Mouse (Mus musculus) liver, adult 2 months (tissue): ENCODE data around the gene Zbtb20.

Source experiments
- CTCF ChIP-seq: fragments of 200-500 bp; IDR thresholded peaks from 2 replicates; pipeline ENCODE4 v1.5.1; 2011; ENCODE audit warnings: low read depth, low read length, control low read depth
- POLR2A ChIP-seq: fragments of 200-500 bp; IDR thresholded peaks from 2 replicates; pipeline ENCODE4 v1.6.1; 2011; ENCODE audit warnings: low read length, control low read depth; ENCODE audit not compliant: insufficient read depth; ENCODE audit errors: extremely low read depth

DNA sequence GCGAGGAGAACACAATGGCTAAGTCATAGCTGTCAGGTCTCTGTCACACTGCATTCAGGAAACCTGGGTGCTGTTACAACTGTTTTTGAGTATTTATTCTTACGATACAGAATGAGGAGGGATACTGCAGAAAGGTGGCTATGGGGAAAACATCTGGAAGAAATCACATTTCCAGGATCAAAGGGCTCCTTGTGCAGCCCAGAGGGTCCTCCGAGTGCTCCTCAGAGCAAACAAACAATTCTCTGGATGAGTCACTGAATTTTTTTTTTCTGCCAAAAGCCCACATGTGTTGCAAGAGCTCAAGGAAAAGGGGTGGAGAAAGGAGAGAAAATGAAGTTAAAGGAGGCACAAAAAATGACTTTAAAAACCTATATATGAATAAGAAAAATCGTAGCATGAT, 345.6 kb downstream of the Zbtb20 start:
- TF ChIP-seq POLR2A (no peak), CTCF (no peak)
